Mouse (Mus musculus) 3134 (cell line): ENCODE measurements around the gene Gpr61.

Experiments used
- DNase-seq: peaks from one replicate; pipeline ENCODE4 v3.0.0-alpha.2; 2011; ENCODE audit warnings: low spot score; ENCODE audit not compliant: insufficient read length; ENCODE audit errors: extremely low read depth

The Gpr61 gene

GRCm38 (mm10) chr3:108131821-108132220, 22.9 kb downstream of the Gpr61 start:
- DNase-seq, result no peak

GRCm38 (mm10) chr3:108131216-108131615, 23.5 kb downstream of the Gpr61 start:
- DNase-seq, result no peak

GRCm38 (mm10) chr3:108129804-108130203, 24.9 kb downstream of the Gpr61 start:
- DNase-seq, result no peak

DNA sequence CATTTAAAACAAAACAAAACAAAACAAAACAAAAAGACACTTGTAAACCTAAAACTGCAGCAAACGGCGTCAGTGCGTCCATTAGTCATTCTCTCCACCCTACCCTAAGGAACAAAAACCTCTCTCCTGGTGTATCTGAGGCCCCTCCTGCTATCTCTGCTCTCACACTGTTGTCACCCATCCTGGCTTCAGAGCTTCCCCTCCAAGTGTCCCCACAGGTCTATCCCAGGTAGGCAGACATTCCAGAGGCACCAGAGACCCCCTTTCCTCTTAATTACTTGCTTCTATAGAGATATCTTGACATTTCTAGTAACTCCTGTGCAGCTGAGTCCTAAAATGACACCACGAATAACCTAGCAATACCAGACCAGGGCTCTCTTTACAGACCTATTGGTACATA, 25.3 kb downstream of the Gpr61 start:
- DNase-seq, result no peak

DNA sequence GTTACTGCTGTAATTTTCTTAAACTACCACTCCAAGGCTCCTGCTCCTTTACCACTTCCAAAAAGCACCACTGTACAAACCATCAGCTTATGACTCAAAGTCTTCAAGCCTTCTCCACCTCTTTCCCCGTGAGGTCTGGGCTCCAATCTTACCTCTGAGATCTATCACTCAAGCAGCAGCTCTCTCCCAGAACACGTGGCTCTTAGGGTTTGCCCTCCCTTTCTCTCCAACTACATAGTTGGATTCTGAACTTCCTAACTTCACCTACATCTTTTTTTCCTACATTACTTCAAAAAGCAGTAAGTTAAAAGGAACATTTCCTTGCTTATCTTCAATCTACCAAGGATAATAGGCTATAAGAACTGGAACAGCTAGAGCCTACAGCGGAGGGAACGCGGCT, 26.2 kb downstream of the Gpr61 start:
- no peak for DNase-seq

- no peak for DNase-seq
Observed at GRCm38 (mm10) chr3:108126327-108126726, 28.4 kb downstream of the Gpr61 start.

DNA sequence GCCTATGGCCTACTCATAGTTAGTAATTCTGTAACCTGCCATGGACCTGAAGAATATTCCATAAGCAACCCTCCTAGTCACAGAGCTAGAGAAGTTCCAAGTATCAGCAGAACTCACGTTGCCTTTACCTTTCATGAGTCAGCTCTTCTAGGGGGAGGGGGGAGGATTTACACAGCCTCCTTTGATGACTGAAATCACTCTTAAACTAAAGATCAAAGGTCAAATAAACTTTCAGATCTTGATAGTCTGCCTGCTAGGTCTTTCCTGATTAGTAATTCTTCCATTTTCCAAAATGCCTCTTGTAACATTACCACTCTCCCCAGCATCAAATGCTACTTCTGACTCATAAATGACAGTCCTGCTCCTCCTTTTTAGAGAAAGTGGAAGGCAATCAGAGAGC, 30.6 kb downstream of the Gpr61 start:
- DNase-seq, result no peak

DNA sequence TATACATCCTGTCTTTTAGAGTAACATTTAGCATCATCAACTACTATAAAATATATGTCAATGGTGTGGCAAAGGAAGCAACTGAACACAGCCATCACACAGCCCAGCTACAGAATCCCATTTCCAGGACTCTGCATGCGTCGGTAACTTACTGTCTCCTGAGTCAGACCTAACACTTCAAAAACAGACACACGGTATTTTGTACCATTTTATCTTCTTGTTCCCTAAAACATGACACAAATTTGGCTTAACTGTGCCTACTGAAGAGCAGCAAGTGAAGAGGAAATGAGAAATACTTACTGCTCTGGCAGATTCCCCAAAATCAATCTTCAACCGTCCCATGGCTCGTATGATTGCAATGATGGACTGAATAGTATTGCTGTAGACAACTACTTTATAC, 31.4 kb downstream of the Gpr61 start:
- DNase-seq, result no peak

DNA sequence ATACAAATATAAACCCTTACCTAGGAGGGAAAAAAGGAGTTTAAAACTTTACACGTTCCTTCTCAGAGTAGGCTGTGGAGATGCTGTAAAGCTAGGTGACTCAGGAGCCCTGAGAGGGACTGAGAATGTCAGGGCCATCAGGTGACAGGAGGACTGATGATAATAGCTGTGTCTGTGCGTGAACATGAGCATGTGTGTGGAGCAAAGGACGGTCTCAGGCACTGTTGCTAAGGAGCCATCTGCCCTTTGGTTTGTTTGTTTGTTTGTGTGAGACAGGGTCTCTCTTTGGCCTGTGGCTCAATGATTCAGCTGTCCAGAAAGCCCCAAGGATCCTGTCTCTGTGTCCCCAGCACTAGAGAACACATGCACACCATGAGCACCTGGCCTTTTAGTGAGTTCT, 33.6 kb downstream of the Gpr61 start:
- DNase-seq, result no peak

GRCm38 (mm10) chr3:108117465-108117864, 37.2 kb downstream of the Gpr61 start:
- no peak for DNase-seq

GRCm38 (mm10) chr3:108113591-108114289, 40.9 kb downstream of the Gpr61 start:
- DNase-seq, result no peak

DNA sequence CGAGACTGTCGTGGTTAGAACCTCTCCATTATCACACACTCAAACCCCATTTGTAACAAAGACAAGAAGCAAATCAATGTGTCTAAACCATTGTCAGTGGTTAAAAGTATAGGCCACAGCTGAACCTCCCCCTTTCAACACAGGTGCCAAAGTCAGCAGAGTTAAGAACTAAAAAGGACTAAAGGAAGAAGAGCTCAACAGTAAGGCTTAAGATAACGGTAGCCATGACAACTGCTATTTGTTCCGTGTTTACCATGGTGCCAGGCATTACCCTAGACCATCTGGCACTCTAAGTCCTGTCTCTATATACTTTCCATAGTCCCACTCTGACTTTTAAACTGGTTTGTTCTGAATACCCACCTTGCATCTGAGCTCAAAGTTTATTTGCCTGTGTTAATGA, 42.0 kb downstream of the Gpr61 start:
- no peak for DNase-seq

- no peak for DNase-seq
Observed at GRCm38 (mm10) chr3:108112246-108112645, 42.4 kb downstream of the Gpr61 start.

DNA sequence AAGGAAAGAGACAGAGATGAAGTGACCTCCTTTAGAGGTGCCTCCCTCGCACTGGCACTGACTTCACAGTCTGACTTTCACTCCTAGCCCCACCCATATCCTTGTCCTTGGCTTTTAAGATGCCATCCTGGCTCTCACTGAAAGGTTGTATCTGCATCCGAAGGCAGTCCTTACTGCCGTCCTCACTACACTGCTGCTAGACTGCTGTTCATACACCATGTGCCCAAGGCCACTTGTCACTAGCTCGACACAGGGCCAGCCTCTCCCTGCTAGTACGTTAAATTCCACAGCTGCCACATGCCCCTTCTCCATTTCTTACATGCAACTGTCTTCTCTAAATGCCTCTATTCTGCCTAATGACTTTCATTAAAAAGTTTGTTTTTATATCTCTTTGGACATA, 43.4 kb downstream of the Gpr61 start:
- DNase-seq, result no peak

- no peak for DNase-seq
Observed at GRCm38 (mm10) chr3:108105281-108105680, 49.4 kb downstream of the Gpr61 start.

DNA sequence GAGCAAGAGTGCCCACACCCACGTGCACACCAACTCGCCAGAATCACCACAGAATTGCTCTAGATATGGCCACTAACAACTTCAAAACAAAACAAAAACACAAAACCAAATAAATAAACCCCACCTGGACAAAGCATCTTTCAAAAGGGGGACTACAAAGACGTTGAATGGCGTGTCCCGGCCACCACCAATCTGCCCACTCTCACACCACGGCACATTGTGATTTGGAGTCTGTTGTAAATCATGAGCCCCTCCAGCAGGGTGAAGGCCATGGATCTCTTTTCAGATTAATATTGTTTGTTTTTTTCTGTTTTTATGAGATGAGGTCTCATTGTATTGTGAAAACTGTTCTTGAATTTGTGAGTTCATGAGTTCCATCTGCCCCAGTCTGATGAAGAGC, 52.6 kb downstream of the Gpr61 start:
- no peak for DNase-seq

- no peak for DNase-seq
Observed at GRCm38 (mm10) chr3:108101594-108101993, 53.1 kb downstream of the Gpr61 start.
